Mouse (Mus musculus) kidney, adult 2 months (tissue): ENCODE measurements around the gene Rbfox1.

ENCODE experiments used
- CTCF ChIP-seq: fragments of 200-500 bp; conservative IDR thresholded peaks from 2 replicates; pipeline ENCODE4 v1.5.1; 2011; ENCODE audit warnings: low read depth, mild to moderate bottlenecking, control low read depth, low read length, moderate library complexity, mixed read lengths; ENCODE audit not compliant: insufficient read depth, insufficient read length
- POLR2A ChIP-seq: fragments of 200-500 bp; IDR thresholded peaks from one replicate; pipeline ENCODE4 v1.6.1; 2011; ENCODE audit warnings: low read depth, low read length, control low read depth

DNA sequence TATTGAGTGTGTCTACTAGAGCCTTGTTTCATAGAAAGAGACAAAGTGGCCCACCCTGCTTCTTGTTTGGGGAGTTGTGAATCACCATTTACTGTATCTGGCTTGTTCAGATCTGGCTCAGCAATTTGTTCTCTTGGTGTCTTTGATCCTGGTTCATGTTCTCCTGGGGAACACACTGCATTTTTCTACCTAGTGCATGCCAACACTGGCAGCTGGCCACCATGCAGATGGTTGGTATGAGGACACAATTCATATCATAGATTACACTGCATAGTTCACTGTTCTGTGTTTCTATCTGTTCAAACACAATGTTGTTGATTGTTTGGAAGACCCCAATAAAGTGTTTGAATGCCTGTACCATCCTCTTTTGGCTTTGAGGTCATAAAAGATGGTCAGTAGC, 948.3 kb downstream of the Rbfox1 start:
- TF ChIP-seq CTCF (no peak), POLR2A (no peak)
